Mouse (Mus musculus) liver, embryonic 14.5 days (tissue): Measurements from ENCODE around the gene Fxyd6. TPM values are rescaled to one million over a fixed set of nuclear protein-coding genes. Genes with fewer than 3 reads are reported as not detected.

Experiments used
- ATAC-seq: fragments of 200-750 bp; cut with Nextera tagmentation; 2 replicates; pipeline ENCODE4 v1.8.0; 2017; ENCODE audit warnings: moderate number of reproducible peaks, mild to moderate bottlenecking, moderate library complexity; ENCODE audit not compliant: insufficient read depth
- DNase-seq, 3 experiments: peaks; one replicate each; pipeline ENCODE4 v3.0.0-alpha.2; 2012 to 2013; ENCODE audit warnings: low read depth in 3 of 3, low spot score in 3 of 3
- H3K27ac ChIP-seq: fragments of 300-500 bp; sonication (generic); 2 replicates; pipeline ENCODE4 v1.5.1; 2014; ENCODE audit warnings: moderate library complexity, mild to moderate bottlenecking, control low read depth, inconsistent platforms
- H3K27me3 ChIP-seq: fragments of 300-500 bp; sonication (generic); 2 replicates; pipeline ENCODE4 v1.6.1; 2014; ENCODE audit warnings: mild to moderate bottlenecking, low read length, moderate library complexity; ENCODE audit not compliant: control insufficient read depth, insufficient read depth
- H3K36me3 ChIP-seq: fragments of 300-500 bp; sonication (generic); replicated peaks from 2 replicates; pipeline ENCODE4 v1.6.1; 2014; ENCODE audit warnings: low read depth; ENCODE audit not compliant: control insufficient read depth, insufficient read depth
- H3K4me1 ChIP-seq, 2 experiments: fragments of 200-500 bp in 1 of 2; fragments of 300-500 bp in 1 of 2; sonication (generic) in 1 of 2; replicated peaks; 2 replicates each; pipeline ENCODE4 v1.6.1; 2012 to 2014; ENCODE audit warnings: antibody characterized with exemption in 1 of 2, inconsistent platforms in 1 of 2, low read length in 1 of 2; ENCODE audit not compliant: control insufficient read depth in 2 of 2, insufficient read depth in 2 of 2
- H3K4me2 ChIP-seq: fragments of 300-500 bp; sonication (generic); 2 replicates; pipeline ENCODE4 v1.6.1; 2014; ENCODE audit warnings: low read depth, mild to moderate bottlenecking, control low read depth, moderate library complexity
- H3K4me3 ChIP-seq, 2 experiments: fragments of 200-500 bp in 1 of 2; fragments of 300-500 bp in 1 of 2; sonication (generic) in 1 of 2; 2 replicates each; pipeline ENCODE4 v1.5.1; 2012 to 2014; ENCODE audit warnings: low read depth in 2 of 2, low read length in 2 of 2, mild to moderate bottlenecking in 2 of 2, control low read depth in 1 of 2, inconsistent platforms in 1 of 2, moderate library complexity in 1 of 2; ENCODE audit not compliant: insufficient read depth in 1 of 2
- H3K9ac ChIP-seq: fragments of 300-500 bp; sonication (generic); replicated peaks from 2 replicates; pipeline ENCODE4 v1.6.1; 2014; ENCODE audit warnings: mild to moderate bottlenecking, control low read depth, moderate library complexity
- H3K9me3 ChIP-seq: fragments of 300-500 bp; sonication (generic); 2 replicates; pipeline ENCODE4 v1.6.1; 2016; ENCODE audit warnings: low read length, mixed read lengths; ENCODE audit not compliant: control insufficient read depth
- CTCF ChIP-seq: IDR thresholded peaks from 2 replicates; pipeline ENCODE4 v1.5.1; 2016; ENCODE audit warnings: antibody characterized with exemption, low read depth, control low read depth
- EP300 ChIP-seq: IDR thresholded peaks from 2 replicates; pipeline ENCODE4 v1.6.1; 2016; ENCODE audit warnings: antibody characterized with exemption, low read depth
- WGBS: fragments of 180-500 bp; shearing (Covaris S2); extraction: QIAGEN DNeasy Blood & Tissue Kit; methylation state at CpG from one replicate; pipeline ENCODE4 v1.1.7; 2014; ENCODE audit not compliant: insufficient replicate concordance; 5-methylcytosine and 5-hydroxymethylcytosine counted together
- polyA plus RNA-seq, 2 experiments: library from polyadenylated mRNA; depleted of rRNA in 1 of 2; stranded (reverse) in 1 of 2; unstranded in 1 of 2; fragments of >200 nt; fragmentation: Nextera tagmentation in 1 of 2; extraction: Ambion mirVana in 1 of 2; gene quantifications; 2 replicates each; pipeline versions ENCODE4 v1.2.1 to v1.2.3; 2012 to 2014

Fxyd6 gene
- polyA plus RNA-seq, 2 experiments = 0.42 to 0.89 TPM

GRCm38 (mm10) chr9:45398336-45398735 is 28.4 kb downstream of the Fxyd6 start:
- H3K27me3 ChIP-seq = no peaks in the 10 kb centered on the region
- WGBS = 21% methylated on average over 1 of the region's 1 CpGs
- ATAC-seq (no peak), DNase-seq (no peak)
- no peak overlapping the region for H3K27ac ChIP-seq
- TF ChIP-seq CTCF (no peak), EP300 (no peak)
- H3K4me2 ChIP-seq = no peak overlapping the region
- H3K4me1 ChIP-seq = no peaks in the 10 kb centered on the region
- no peak overlapping the region for H3K9ac ChIP-seq
- H3K36me3 ChIP-seq = no peaks in the 10 kb centered on the region
- H3K9me3 ChIP-seq = no peaks in the 10 kb centered on the region
- no peak overlapping the region for H3K4me3 ChIP-seq

GRCm38 (mm10) chr9:45399434-45399833 is 29.4 kb downstream of the Fxyd6 start, which contains the start of gene Fxyd2:
TSS of gene Fxyd2 (plus strand) at chr9:45399669.
- no peak within 1 kb of the TSS for H3K9ac ChIP-seq
- H3K4me2 ChIP-seq = no peak within 1 kb of the TSS
- no peaks in the 10 kb centered on the region for H3K9me3 ChIP-seq
- no peaks in the 10 kb centered on the region for H3K4me1 ChIP-seq
- DNase-seq (no peak), ATAC-seq (no peak)
- TF ChIP-seq EP300 (no peak), CTCF (no peak)
- 56% methylated on average over 4 of the region's 4 CpGs for WGBS
- no peak within 1 kb of the TSS for H3K27ac ChIP-seq
- no peaks in the 10 kb centered on the region for H3K36me3 ChIP-seq
- H3K27me3 ChIP-seq = no peaks in the 10 kb centered on the region
- H3K4me3 ChIP-seq = no peak within 1 kb of the TSS

GRCm38 (mm10) chr9:45401851-45402250 is 31.9 kb downstream of the Fxyd6 start:
- H3K27me3 ChIP-seq = no peaks in the 10 kb centered on the region

GRCm38 (mm10) chr9:45402957-45403356 is 33.0 kb downstream of the Fxyd6 start:
- H3K36me3 ChIP-seq = no peaks in the 10 kb centered on the region
- no peaks in the 10 kb centered on the region for H3K9me3 ChIP-seq
- H3K4me3 ChIP-seq = no peak overlapping the region
- 31% methylated on average over 2 of the region's 2 CpGs for WGBS
- H3K9ac ChIP-seq = no peak overlapping the region
- H3K4me1 ChIP-seq = no peaks in the 10 kb centered on the region
- ATAC-seq (no peak), DNase-seq (no peak)
- H3K4me2 ChIP-seq = no peak overlapping the region
- no peak overlapping the region for H3K27ac ChIP-seq
- no peaks in the 10 kb centered on the region for H3K27me3 ChIP-seq
- TF ChIP-seq EP300 (no peak), CTCF (no peak)

More at GRCm38 (mm10) chr9:45401851-45402250, 31.9 kb downstream of the Fxyd6 start:
- 32% methylated on average over 4 of the region's 4 CpGs for WGBS
- H3K27ac ChIP-seq = no peak overlapping the region
- H3K9ac ChIP-seq = no peak overlapping the region
- DNase-seq (no peak), ATAC-seq (no peak)
- H3K4me1 ChIP-seq = no peaks in the 10 kb centered on the region
- no peaks in the 10 kb centered on the region for H3K36me3 ChIP-seq
- no peak overlapping the region for H3K4me3 ChIP-seq
- TF ChIP-seq EP300 = no peak
- no peak for TF ChIP-seq CTCF
- H3K4me2 ChIP-seq = no peak overlapping the region
- no peaks in the 10 kb centered on the region for H3K9me3 ChIP-seq

- no peak overlapping the region for H3K27ac ChIP-seq
- H3K9me3 ChIP-seq = no peaks in the 10 kb centered on the region
- no peak overlapping the region for H3K4me3 ChIP-seq
- DNase-seq (no peak), ATAC-seq (no peak)
- 30% methylated on average over 5 of the region's 5 CpGs for WGBS
- H3K27me3 ChIP-seq = no peaks in the 10 kb centered on the region
- H3K4me1 ChIP-seq = no peaks in the 10 kb centered on the region
- H3K4me2 ChIP-seq = no peak overlapping the region
- no peaks in the 10 kb centered on the region for H3K36me3 ChIP-seq
- TF ChIP-seq EP300 (no peak), CTCF (no peak)
- H3K9ac ChIP-seq = no peak overlapping the region
Measured at GRCm38 (mm10) chr9:45405694-45406093, 35.7 kb downstream of the Fxyd6 start.
